Mouse (Mus musculus) liver, adult 2 months (tissue): ENCODE measurements around the gene Atrn. TPM values are rescaled to one million over a fixed set of nuclear protein-coding genes. Genes with fewer than 3 reads are reported as not detected.
A peak's percentile ranks its signal among the peaks of the same experiment; 100 is the strongest.

Experiments used
- DNase-seq: peaks from one replicate; pipeline ENCODE4 v3.0.0-alpha.2; 2011; ENCODE audit warnings: low read depth, low spot score; ENCODE audit errors: extremely low read depth
- H3K27ac ChIP-seq: fragments of 200-500 bp; replicated peaks from 2 replicates; pipeline ENCODE4 v1.5.1; 2012; ENCODE audit warnings: low read depth, mild to moderate bottlenecking, control low read depth, inconsistent platforms, low read length; ENCODE audit not compliant: insufficient read depth
- H3K27me3 ChIP-seq: fragments of 200-500 bp; 2 replicates; pipeline ENCODE4 v1.6.1; 2012; ENCODE audit warnings: mild to moderate bottlenecking, moderate library complexity, low read length, inconsistent platforms; ENCODE audit not compliant: control insufficient read depth, insufficient read depth
- H3K36me3 ChIP-seq: fragments of 200-500 bp; 2 replicates; pipeline ENCODE4 v1.6.1; 2012; ENCODE audit warnings: low read length, inconsistent platforms; ENCODE audit not compliant: control insufficient read depth, insufficient read depth
- H3K4me1 ChIP-seq: fragments of 200-500 bp; 2 replicates; pipeline ENCODE4 v1.6.1; 2011; ENCODE audit warnings: low read length; ENCODE audit not compliant: control insufficient read depth, insufficient read depth
- H3K4me3 ChIP-seq: fragments of 200-500 bp; 2 replicates; pipeline ENCODE4 v1.5.1; 2011; ENCODE audit warnings: low read depth, mild to moderate bottlenecking, control low read depth, low read length, moderate library complexity; ENCODE audit not compliant: insufficient read depth
- H3K79me2 ChIP-seq: fragments of 200-500 bp; 2 replicates; pipeline ENCODE4 v1.6.1; 2012; ENCODE audit warnings: inconsistent platforms, mild to moderate bottlenecking, low read length, moderate library complexity; ENCODE audit not compliant: control insufficient read depth, insufficient read depth
- H3K9ac ChIP-seq: fragments of 200-500 bp; 2 replicates; pipeline ENCODE4 v1.6.1; 2012; ENCODE audit warnings: low read depth, mild to moderate bottlenecking, control low read depth, inconsistent platforms, low read length
- CTCF ChIP-seq: fragments of 200-500 bp; IDR thresholded peaks from 2 replicates; pipeline ENCODE4 v1.5.1; 2011; ENCODE audit warnings: low read depth, low read length, control low read depth
- POLR2A ChIP-seq: fragments of 200-500 bp; IDR thresholded peaks from 2 replicates; pipeline ENCODE4 v1.6.1; 2011; ENCODE audit warnings: low read length, control low read depth; ENCODE audit not compliant: insufficient read depth; ENCODE audit errors: extremely low read depth
- WGBS: fragments of 180-500 bp; shearing (Covaris S2); methylation state at CpG from one replicate; pipeline ENCODE4 v1.1.7; 2018; 5-methylcytosine and 5-hydroxymethylcytosine counted together
- polyA plus RNA-seq: library from polyadenylated mRNA; depleted of rRNA; stranded (reverse); fragments of >200 nt; gene quantifications from 2 replicates; pipeline ENCODE4 v1.2.3, GENCODE M21; 2012
- total RNA-seq: library from RNA; depleted of rRNA; stranded (reverse); fragments of >200 nt; gene quantifications from 2 replicates; pipeline ENCODE4 v1.2.3, GENCODE M21; 2014

Atrn gene
- total and polyA plus RNA-seq, 2 experiments, result 16.6 to 27.2 TPM

DNA sequence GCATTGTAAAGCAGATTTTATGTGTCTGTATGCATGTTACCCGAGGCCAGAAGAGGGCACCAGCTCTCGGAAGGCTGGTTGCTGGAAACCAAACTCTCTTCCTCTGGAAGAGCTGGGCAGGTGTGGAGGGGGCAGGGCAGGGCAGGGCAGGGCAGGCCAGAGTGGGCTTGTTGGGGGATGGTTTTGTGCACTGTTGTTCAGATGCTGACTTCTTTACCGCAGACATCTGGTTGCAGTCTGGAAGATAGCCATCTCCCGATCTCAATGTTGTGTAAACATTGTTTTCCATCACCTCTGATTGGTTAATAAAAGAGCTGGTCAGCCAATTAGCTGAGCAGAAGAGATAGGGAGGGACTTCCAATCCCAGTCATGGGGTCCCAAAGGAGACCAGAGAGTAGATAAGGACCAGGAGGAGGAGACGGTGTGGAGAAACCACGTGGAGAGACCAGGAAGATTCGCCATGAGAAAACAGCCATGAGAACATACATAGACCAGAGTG is 138.1 kb downstream of the Atrn start:
- Histone ChIP-seq H3K27ac (no peak overlapping the region), H3K36me3 (no peaks in the 10 kb centered on the region), H3K4me3 (no peak overlapping the region), H3K79me2 (no peaks in the 10 kb centered on the region), H3K9ac (no peak overlapping the region), H3K4me1 (peaks cover 3% of the 10 kb centered on the region; the same call in 1 of the 2 replicates), H3K27me3 (peaks cover 11% of the 10 kb centered on the region)
- no peak for DNase-seq
- TF ChIP-seq CTCF (peak; percentile 8; the same call in 1 of the 2 replicates), POLR2A (no peak)
- 23% methylated on average over 7 of the region's 7 CpGs for WGBS

DNA sequence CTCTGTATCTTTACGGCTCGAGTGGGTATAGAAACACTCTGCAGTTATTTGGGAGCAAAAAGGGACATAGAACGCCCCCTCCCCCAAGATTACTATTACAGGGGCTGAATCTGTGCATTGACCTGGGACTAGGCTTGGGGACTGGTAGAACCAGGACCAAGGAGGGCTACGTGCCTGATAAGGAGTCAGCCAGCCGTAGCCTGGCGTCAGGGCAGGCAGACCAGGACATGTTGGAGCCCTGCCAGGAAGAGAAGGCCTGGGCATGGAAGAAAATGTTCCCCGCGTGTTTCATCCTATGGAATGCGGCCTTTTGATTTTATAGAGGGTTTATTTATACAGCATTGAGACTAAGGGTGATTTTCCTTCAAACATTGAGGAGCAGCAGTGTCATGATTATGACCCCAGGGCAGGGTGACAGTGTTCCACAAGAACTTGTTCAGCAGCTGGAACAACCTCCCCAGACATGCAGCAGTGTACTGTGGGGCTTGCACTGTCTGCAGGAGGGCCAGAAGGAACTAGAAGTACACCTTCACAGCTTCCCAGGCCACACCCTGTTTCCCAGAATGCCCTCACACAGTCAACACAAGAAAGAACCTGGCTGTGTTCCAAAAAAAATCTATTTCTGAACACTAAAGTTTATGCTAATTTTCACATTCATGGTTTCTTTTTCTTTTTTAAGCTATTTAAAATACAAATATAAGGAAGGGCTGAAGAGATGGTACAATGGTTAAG is 138.9 kb downstream of the Atrn start:
- peaks cover 11% of the 10 kb centered on the region for H3K27me3 ChIP-seq
- DNase-seq, result no peak
- TF ChIP-seq CTCF (no peak), POLR2A (no peak)
- H3K79me2 ChIP-seq, result no peaks in the 10 kb centered on the region
- 84% methylated on average over 9 of the region's 9 CpGs for WGBS
- H3K4me3 ChIP-seq, result no peak overlapping the region
- no peaks in the 10 kb centered on the region for H3K36me3 ChIP-seq
- H3K9ac ChIP-seq, result no peak overlapping the region
- peaks cover 3% of the 10 kb centered on the region; the same call in 1 of the 2 replicates for H3K4me1 ChIP-seq
- H3K27ac ChIP-seq, result no peak overlapping the region

DNA sequence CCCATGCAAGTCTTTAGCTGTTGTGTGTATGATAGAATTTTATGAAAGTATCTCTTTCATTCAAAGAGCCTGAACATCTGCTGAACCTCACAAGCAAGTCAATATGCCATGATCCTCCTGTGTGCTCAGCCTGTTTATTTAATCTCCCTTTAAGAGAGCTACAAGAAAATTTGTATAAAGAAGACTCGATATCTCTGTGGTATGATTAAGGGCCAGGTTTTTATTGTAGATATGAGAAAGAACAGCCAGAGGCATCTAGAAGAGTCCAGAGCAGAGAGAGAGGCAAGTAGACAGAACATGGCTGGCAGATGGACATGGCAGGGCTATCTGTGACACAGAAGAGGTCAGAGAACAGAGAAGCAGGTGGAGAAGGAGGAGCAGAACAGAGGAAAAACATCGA is 139.7 kb downstream of the Atrn start:
- H3K79me2 ChIP-seq, result no peaks in the 10 kb centered on the region
- DNase-seq, result no peak
- H3K36me3 ChIP-seq, result no peaks in the 10 kb centered on the region
- WGBS, result 81% methylated on average over 2 of the region's 2 CpGs
- H3K27me3 ChIP-seq, result peaks cover 7% of the 10 kb centered on the region
- no peak overlapping the region for H3K4me3 ChIP-seq
- no peak overlapping the region for H3K27ac ChIP-seq
- no peak overlapping the region for H3K9ac ChIP-seq
- TF ChIP-seq CTCF, result no peak
- TF ChIP-seq POLR2A, result no peak
- H3K4me1 ChIP-seq, result peaks cover 3% of the 10 kb centered on the region; the same call in 1 of the 2 replicates

GRCm38 (mm10) chr2:131052043-131052442 is 145.7 kb downstream of the Atrn start:
- Histone ChIP-seq H3K9ac (no peak overlapping the region), H3K4me3 (no peak overlapping the region), H3K27me3 (peaks cover 10% of the 10 kb centered on the region), H3K79me2 (no peaks in the 10 kb centered on the region), H3K27ac (no peak overlapping the region), H3K36me3 (no peaks in the 10 kb centered on the region), H3K4me1 (no peaks in the 10 kb centered on the region)
- no peak for DNase-seq
- no peak for TF ChIP-seq CTCF
- TF ChIP-seq POLR2A, result no peak
- WGBS, result 79% methylated on average over 5 of the region's 5 CpGs

DNA sequence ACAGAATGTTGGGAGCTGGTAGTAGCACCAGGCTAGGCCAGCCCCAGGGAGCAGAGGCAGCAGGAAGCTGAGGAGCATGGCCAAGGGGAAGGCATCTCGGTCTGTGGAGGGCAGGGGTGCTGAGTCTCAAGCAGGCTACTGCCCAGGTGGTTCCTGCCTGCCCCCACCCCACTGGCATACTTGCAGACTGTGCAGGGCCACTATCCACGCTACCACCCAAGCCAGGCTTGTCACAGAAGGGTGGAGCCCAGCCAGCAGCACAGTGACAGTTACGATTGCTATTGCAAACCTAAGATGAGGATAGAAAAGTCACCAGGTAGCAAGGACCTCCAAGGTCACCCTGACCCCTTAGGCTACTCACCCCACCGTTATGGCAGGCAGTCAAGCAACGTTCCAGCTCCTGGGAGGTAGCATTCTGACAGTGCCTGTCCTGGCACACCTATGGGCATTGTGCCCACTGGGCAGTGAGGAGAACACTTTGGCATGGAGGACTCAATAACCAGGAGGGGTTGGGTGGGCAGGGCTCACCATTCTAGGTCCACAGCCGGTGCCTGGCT is 146.6 kb downstream of the Atrn start:
- Histone ChIP-seq H3K27me3 (peaks cover 10% of the 10 kb centered on the region), H3K79me2 (no peaks in the 10 kb centered on the region)
- WGBS, result 77% methylated on average over 6 of the region's 6 CpGs

More for the DNA sequence above, 146.6 kb downstream of the Atrn start:
- no peaks in the 10 kb centered on the region for H3K36me3 ChIP-seq
- DNase-seq, result no peak
- H3K27ac ChIP-seq, result no peak overlapping the region
- H3K4me1 ChIP-seq, result no peaks in the 10 kb centered on the region
- no peak overlapping the region for H3K9ac ChIP-seq
- no peak overlapping the region for H3K4me3 ChIP-seq
- TF ChIP-seq CTCF (no peak), POLR2A (no peak)
